Mouse (Mus musculus): ENCODE results near the gene Fmr1.

- TF ChIP-seq TAL1 (IDR thresholded peaks at IDR 0.05; ENCODE audit: low read length) (no peak), GATA1 (IDR thresholded peaks at IDR 0.05; ENCODE audit: low read length) (no peak)
Measured at GRCm38 (mm10) chrX:68677508-68677907, 833 bp upstream of the Fmr1 start.
